Mouse (Mus musculus) urinary bladder, postnatal 4 days (tissue): ENCODE measurements at regions not wholly inside any gene's neighbourhood (a gene's known extent, or its start where the extent isn't known, plus 50 kb on each side); places are given as distances from the start of the nearest gene placed in this dataset.

ENCODE experiments used
- DNase-seq, 2 experiments: peaks; one replicate each; pipeline ENCODE4 v3.0.0; 2021 to 2022; ENCODE audit warnings: low spot score in 2 of 2

- no peak for DNase-seq
Measured at GRCm38 (mm10) chr15:67467404-67468345, 967.0 kb upstream of the Lrrc6 start.

DNA sequence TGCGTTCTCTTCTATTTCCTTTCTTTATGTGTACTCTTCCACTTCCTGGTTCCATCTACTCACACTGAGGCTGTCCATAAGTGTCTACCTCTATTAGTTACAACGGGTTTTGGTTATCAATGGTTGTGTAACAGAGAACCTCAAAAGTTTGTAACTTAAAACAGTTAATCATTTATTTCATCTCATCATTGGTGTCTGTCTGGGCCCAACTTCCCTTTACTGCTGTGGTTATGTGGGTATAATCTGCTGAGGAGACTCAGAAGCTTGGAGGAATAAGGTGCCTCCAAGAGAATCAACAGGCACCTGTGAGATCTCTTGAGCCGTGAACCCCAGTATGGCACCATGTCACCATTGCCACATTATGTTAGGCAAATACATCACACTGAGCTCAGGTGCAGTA is 962.2 kb upstream of the Lrrc6 start:
- no peak for DNase-seq

DNA sequence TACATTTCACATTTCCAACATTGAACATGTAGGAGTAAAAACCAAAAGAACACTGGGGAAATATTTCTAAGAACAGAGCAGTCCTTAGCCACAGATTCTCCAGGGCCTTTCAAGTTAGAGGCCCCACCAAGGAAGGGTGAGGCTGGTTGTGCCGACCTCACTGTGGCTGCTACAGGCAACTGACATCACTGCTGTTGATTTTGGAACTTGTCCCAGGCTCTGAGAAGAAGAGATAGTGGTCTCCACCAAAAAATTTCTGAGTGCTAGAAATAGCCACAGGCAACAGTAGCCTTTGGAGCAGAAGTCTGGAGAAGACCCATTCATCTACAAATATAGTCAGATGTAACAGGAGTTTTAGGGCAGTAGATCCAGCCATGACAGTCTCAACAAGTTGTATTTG is 959.7 kb upstream of the Lrrc6 start:
- DNase-seq: no peak

GRCm38 (mm10) chr15:67434284-67434683 is 933.6 kb upstream of the Lrrc6 start:
- peak in 1 of 2 experiments; percentile 24 for DNase-seq

DNA sequence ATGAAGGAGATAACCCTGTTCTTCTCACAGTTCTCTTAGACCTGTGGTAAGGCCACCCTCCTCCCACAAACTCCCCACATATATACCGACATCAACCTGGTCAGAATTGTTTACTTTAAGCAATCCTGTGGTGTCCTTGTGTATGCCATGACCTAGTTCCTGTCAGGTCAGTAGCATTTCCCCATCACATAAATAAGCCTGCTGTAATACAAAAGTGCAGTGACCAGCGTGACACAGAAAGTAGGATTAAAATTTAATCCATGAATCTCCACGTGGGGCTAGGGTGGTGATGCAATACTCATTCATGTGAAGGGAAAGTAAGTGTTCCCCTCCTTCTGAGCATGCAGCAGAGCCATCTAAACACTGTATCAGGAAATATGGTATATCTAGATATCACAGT is 923.2 kb upstream of the Lrrc6 start:
- DNase-seq: no peak

DNA sequence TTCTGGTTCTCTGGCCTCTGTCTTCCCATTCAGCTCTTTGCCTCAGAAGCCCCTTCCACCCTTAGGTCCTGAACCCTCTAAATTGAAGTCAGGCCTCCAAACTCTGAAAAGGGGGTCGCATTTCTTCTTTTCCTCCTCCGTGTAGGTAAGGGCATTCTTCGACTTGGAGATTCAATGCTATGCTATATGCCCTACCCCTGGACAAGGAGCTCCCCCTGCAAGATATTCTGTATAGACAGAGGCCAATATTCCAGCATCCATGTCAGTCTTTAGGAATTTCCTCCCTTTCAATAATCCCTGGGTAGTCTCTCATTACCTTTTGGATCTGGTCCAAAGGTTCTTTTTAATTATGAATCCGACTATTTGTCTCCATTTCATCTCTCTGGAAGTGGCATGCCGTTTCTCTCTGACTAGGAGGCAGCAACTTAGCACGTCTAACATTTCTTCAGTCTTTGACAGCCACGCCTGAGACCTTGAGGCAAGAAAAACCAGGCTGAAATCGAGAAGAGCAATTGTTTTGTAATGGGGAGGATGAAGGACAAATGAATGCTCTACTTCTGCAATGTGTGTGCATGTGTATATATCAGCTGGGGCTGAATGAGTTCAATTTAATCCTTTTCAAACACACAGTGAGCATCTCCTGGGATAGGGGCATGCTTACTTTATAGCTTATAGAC is 921.7 kb upstream of the Lrrc6 start:
- DNase-seq: no peak

GRCm38 (mm10) chr15:67420776-67421175 is 920.1 kb upstream of the Lrrc6 start:
- no peak for DNase-seq

DNA sequence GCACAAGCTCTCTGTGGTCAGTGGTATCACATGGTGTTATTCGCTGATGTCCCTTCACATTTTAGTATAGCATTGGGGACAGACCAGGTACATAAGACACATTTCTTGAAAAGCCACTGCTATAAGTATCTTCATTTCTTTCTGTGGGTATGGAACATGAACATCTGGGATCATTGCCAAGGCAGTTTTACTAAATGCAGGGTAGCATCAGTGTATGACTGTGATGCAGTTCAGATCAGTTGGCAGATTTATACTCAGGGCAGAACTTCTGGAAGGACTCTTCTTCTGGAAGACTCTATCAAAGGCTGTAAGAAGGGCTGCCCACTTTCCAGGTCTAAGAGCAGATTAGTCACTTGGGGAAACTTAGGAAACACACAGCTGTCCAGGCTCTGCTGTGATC is 919.0 kb upstream of the Lrrc6 start:
- no peak for DNase-seq

- DNase-seq: no peak
Measured at GRCm38 (mm10) chr15:67417742-67418163, 917.0 kb upstream of the Lrrc6 start.

GRCm38 (mm10) chr15:67415840-67416239 is 915.1 kb upstream of the Lrrc6 start:
- no peak for DNase-seq

DNA sequence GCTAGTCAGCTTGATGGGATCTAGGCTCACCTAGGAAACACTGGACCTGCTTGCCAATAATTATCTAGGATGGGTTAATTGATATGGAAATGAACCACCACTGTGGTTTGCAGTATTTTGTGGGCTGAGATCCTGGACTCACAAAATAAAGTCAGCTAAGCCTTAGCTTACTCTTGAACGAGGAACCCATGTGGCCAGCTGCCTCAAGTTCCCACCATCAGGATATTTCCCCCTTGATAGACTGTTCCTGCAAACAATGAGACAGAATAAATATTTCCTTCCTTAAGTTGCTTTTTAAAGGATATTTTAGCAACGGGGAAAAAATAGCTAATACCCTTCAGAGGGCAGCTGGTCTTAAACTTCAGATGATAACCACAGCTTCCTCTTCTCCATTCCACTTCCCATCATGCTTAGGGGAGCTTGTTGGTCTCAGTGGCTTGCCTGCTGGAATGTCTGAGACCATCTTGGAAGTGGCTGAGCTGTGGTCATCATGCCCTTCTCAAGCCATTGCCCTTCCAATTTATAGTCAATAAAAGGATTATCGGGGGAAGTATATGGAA is 913.7 kb upstream of the Lrrc6 start:
- no peak for DNase-seq

GRCm38 (mm10) chr15:67413581-67413980 is 912.9 kb upstream of the Lrrc6 start:
- DNase-seq: no peak

DNA sequence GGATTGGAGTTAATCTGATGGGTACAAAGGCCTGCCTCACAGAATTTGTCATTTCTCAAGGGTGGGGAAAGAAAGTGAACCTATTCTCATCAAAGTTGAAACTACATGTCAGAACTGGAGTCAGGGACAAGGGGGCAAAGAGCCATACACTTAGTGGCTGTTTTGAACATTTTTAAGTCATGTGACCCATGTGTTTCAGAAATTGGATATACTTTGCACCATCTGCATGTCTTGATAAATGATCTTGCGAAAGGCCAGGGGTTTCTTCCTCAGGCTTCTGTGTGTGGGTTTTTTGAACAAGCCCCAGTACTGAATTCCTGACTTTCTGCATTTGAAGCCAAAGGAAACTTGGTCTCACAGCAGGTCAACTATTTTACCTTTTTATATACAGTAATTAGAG is 911.7 kb upstream of the Lrrc6 start:
- no peak for DNase-seq

- no peak for DNase-seq
Measured at GRCm38 (mm10) chr15:67411657-67412056, 910.9 kb upstream of the Lrrc6 start.

GRCm38 (mm10) chr15:67410012-67410411 is 909.3 kb upstream of the Lrrc6 start:
- DNase-seq: no peak

GRCm38 (mm10) chr15:67408871-67409559 is 908.3 kb upstream of the Lrrc6 start:
- no peak for DNase-seq

DNA sequence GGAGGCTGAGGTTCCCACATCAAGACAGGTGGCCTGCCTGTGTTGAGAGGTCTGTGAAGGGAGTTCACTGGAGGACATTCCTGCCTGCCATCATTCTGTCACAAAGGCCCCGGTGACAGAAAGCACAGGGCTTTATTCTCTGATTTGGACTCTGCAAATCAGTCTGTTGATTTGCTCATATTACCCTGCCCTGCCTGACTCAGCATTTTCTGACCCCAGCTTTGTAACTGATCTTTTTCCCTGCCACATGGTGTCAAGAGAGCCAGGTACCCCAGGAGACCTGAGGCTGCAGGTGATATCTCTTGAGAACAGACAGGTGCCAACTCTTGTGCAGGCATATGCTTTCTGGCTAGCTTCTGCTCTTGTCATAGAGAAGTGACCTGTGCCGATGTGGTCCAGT is 906.5 kb upstream of the Lrrc6 start:
- DNase-seq: no peak

DNA sequence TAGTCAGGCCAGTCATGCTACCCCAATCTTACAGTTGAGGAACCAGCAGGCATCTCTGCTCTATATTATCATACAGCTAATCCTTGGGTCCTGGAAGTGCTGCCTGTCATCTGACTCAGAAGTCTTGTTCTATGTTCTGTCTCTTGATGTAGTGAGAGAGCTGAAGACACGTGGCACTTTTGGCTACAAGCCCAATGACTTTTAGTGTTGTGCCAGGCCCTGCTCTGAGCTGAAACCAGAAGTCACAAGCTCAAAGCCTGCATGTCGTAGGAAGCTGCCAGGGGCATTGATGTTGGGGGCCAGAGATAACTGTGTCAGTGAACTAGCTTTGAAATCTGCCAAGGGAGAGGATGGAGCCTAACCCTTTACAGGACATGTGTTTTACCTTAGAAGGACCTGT is 904.8 kb upstream of the Lrrc6 start:
- no peak for DNase-seq

DNA sequence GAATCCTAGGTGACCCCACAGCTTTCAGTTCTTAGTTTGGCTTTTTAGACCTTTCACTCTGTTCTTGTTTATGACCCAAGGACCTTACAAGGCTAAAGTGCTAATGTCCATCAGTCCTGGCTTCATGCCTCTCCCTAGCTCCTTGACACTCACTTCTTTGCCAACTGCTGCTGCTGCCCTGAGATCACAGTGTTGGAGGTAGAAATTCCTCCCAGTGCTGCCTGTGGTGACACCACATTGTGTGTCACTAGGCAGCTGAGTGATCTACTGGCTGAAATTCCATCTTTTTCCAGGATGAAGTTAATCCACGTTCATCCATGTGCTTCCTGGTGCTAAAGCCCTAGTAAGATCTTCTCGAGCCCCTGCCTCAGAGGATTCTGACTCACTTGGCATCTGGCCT is 904.3 kb upstream of the Lrrc6 start:
- no peak for DNase-seq

- DNase-seq: no peak
Measured at GRCm38 (mm10) chr15:67402310-67402709, 901.6 kb upstream of the Lrrc6 start.

DNA sequence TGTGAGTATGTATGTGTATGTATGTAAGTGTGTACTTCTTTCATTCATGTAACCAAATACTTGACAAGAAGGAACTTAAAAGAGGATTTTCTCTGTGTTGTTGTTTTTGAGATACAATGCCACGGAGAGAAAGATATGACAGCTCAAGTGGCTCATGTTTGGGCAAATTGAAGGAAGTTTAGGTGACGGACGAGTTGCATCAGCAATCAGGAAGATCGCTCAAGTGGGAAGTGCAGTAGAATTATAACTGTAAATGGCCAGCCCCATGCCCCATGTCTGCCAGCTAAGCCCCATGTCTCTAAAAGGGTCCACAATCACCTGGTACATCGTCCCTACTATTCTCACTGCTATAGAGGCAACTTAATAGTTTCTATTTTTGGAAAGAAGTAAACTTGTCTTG is 896.6 kb upstream of the Lrrc6 start:
- no peak for DNase-seq

GRCm38 (mm10) chr15:67395114-67395513 is 894.4 kb upstream of the Lrrc6 start:
- no peak for DNase-seq
